Mouse (Mus musculus) regulatory T cell (primary cell): Measurements from ENCODE around the gene Ints13.

Experiments used
- in situ Hi-C: fragments of 300-600 bp; cut with MboI, MseI; formaldehyde crosslinking; loops from one replicate; pipeline ENCODE4 v1.15.1; 2025; ENCODE audit warnings: high pct_unique_total_duplicates

The Ints13 gene

DNA sequence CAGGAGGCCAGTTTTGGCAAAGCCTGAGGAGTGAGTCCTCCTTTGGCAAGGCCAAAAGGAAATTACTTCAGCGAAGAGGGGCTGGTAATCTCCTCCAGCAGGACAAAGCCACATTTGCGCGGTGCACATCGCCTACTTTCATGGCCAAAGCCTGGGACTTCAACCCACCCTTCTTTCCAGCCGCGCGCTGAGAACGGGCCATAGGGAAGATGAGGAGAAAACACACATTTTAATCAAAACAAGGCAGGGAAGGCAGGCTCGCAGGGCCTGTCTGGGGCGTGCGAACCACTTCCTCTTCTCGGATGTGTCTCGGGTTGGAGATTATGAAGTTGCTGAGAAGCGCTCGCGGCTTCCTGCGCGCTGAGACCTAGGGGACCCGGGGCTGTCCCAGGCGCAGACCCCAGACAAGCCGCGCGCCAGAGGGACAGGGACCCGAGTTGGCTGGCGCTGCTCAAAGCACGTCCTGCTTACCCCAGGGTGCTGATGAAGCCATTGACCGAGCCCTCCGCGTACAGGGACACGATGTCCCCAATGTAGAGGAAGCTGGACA is 76.2 kb downstream of the Ints13 start:
- in situ Hi-C loops: loop anchor here (25.0 kb wide), 1 partner anchor 1814 kb away; no protein-coding TSS in a partner anchor

DNA sequence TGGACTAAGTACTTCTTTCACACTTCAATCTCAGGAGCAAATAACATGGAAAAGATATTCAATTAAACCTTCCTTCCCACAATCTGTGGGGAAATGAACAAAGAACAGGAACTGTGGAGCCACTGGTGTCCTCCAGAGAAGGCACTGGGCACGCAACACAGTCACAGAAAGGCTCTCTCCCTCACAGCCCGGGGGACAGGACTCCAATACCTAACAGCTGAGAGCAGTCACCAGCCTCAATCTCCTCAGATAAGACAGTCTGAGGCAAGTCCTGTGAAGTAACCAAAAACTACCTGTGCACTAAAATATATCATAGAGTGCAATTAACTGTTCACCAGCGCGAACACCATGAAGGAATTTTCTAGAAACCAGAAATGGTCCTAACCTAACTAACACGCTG is 76.9 kb downstream of the Ints13 start:
- in situ Hi-C loops: loop anchor here (25.0 kb wide), 1 partner anchor 1813 kb away; no protein-coding TSS in a partner anchor

DNA sequence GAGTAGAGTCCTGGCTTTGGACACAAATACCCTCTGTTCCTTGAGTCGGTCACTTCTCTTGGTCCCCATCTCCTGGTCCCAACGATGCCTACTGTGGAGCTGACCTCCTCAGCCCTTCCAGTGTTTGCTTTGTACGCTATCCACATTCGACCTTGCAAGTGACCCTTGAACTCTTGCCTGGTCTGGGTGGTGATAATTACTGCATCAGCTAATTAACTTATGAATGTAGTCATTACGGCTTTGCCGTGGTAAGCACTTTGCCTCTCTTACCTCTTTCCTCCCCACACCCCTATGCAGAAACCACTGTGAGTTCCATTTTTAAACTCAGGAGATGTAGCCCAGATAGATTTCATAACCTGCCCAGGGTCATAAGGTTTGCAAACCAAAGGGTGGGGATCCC is 77.4 kb downstream of the Ints13 start:
- in situ Hi-C loops: loop anchor here (25.0 kb wide), 1 partner anchor 1813 kb away; no protein-coding TSS in a partner anchor
